Mouse (Mus musculus) intestine, postnatal 0 days (tissue): ENCODE results near the gene Sstr5. TPM values are rescaled to one million over a fixed set of nuclear protein-coding genes. Genes with fewer than 3 reads are reported as not detected.

Experiments
- ATAC-seq: fragments of 200-750 bp; cut with Nextera tagmentation; 2 replicates; pipeline ENCODE4 v1.8.0; 2017; ENCODE audit warnings: mild to moderate bottlenecking, moderate TSS enrichment, moderate library complexity
- H3K27ac ChIP-seq: fragments of 300-500 bp; sonication (generic); 2 replicates; pipeline ENCODE4 v1.5.1; 2014; ENCODE audit warnings: mild to moderate bottlenecking, low read depth, low read length, moderate library complexity
- H3K27me3 ChIP-seq: fragments of 300-500 bp; sonication (generic); replicated peaks from 2 replicates; pipeline ENCODE4 v1.6.1; 2014; ENCODE audit warnings: low read length, mixed read lengths; ENCODE audit not compliant: control insufficient read depth, insufficient read depth
- H3K36me3 ChIP-seq: fragments of 300-500 bp; sonication (generic); 2 replicates; pipeline ENCODE4 v1.6.1; 2014; ENCODE audit warnings: mild to moderate bottlenecking, moderate library complexity; ENCODE audit not compliant: control insufficient read depth, insufficient read depth
- H3K4me1 ChIP-seq: fragments of 300-500 bp; sonication (generic); replicated peaks from 2 replicates; pipeline ENCODE4 v1.6.1; 2014; ENCODE audit warnings: antibody characterized with exemption, low read length, mixed read lengths; ENCODE audit not compliant: control insufficient read depth, insufficient read depth
- H3K4me2 ChIP-seq: fragments of 300-500 bp; sonication (generic); replicated peaks from 2 replicates; pipeline ENCODE4 v1.6.1; 2014; ENCODE audit warnings: low read depth, mild to moderate bottlenecking, moderate library complexity
- H3K4me3 ChIP-seq: fragments of 300-500 bp; sonication (generic); 2 replicates; pipeline ENCODE4 v1.5.1; 2014; ENCODE audit warnings: low read depth, low read length
- H3K9ac ChIP-seq: fragments of 300-500 bp; sonication (generic); 2 replicates; pipeline ENCODE4 v1.6.1; 2014; ENCODE audit warnings: mild to moderate bottlenecking, low read depth, low read length
- H3K9me3 ChIP-seq: fragments of 300-500 bp; sonication (generic); 2 replicates; pipeline ENCODE4 v1.6.1; 2016; ENCODE audit warnings: mixed run types; ENCODE audit not compliant: control insufficient read depth
- CTCF ChIP-seq: sonication (generic); IDR thresholded peaks from 2 replicates; pipeline ENCODE4 v1.5.1; 2016; ENCODE audit warnings: low read depth, mild to moderate bottlenecking, control low read depth, antibody characterized with exemption, moderate library complexity
- WGBS: fragments of 180-500 bp; shearing (Covaris S2); extraction: QIAGEN DNeasy Blood & Tissue Kit; methylation state at CpG from one replicate; pipeline ENCODE4 v1.1.7; 2014; 5-methylcytosine and 5-hydroxymethylcytosine counted together
- polyA plus RNA-seq: library from polyadenylated mRNA; unstranded; fragments of >200 nt; fragmentation: Nextera tagmentation; extraction: Ambion mirVana; gene quantifications from 2 replicates; pipeline ENCODE4 v1.2.1, GENCODE M21; 2015

Sstr5 gene
- polyA plus RNA-seq, 1 experiment from 2014 or later = 0.64 TPM

- no peak for TF ChIP-seq CTCF
Observed at GRCm38 (mm10) chr17:25480152-25480551, 16.9 kb downstream of the Sstr5 start.

GRCm38 (mm10) chr17:25475946-25476744, 20.9 kb downstream of the Sstr5 start:
- 0 out of 2 replicates have a peak, but pooled peaks cover 6% of the 10 kb centered on the region for H3K27me3 ChIP-seq
- TF ChIP-seq CTCF = peak; percentile 90
- H3K4me3 ChIP-seq = no peak overlapping the region
- ATAC-seq = no peak
- H3K4me1 ChIP-seq = no peaks in the 10 kb centered on the region
- no peaks in the 10 kb centered on the region for H3K9me3 ChIP-seq
- H3K36me3 ChIP-seq = no peaks in the 10 kb centered on the region
- no peak overlapping the region for H3K4me2 ChIP-seq
- WGBS = 36% methylated on average over 19 of the region's 19 CpGs
- no peak overlapping the region for H3K27ac ChIP-seq
- H3K9ac ChIP-seq = no peak overlapping the region

More at GRCm38 (mm10) chr17:25480152-25480551, 16.9 kb downstream of the Sstr5 start:
- no peaks in the 10 kb centered on the region for H3K9me3 ChIP-seq
- H3K4me3 ChIP-seq = no peak overlapping the region
- no peak overlapping the region for H3K4me2 ChIP-seq
- H3K9ac ChIP-seq = no peak overlapping the region
- no peaks in the 10 kb centered on the region for H3K4me1 ChIP-seq
- no peak overlapping the region for H3K27ac ChIP-seq
- 0 out of 2 replicates have a peak, but pooled peaks cover 3% of the 10 kb centered on the region for H3K27me3 ChIP-seq
- no peaks in the 10 kb centered on the region for H3K36me3 ChIP-seq
- WGBS = 65% methylated on average over 8 of the region's 8 CpGs
- ATAC-seq = no peak

- H3K4me2 ChIP-seq = peak overlapping the region; percentile 97
- H3K4me3 ChIP-seq = peak overlapping the region; percentile 43
- H3K9me3 ChIP-seq = no peaks in the 10 kb centered on the region
- peak; percentile 81 for ATAC-seq
- H3K4me1 ChIP-seq = no peaks in the 10 kb centered on the region
- 0 out of 2 replicates have a peak, but pooled peaks cover 6% of the 10 kb centered on the region for H3K27me3 ChIP-seq
- H3K36me3 ChIP-seq = no peaks in the 10 kb centered on the region
- WGBS = 1% methylated on average over 38 of the region's 38 CpGs
- H3K9ac ChIP-seq = peak overlapping the region; percentile 32
- no peak overlapping the region for H3K27ac ChIP-seq
- peak; percentile 76 for TF ChIP-seq CTCF
Observed at GRCm38 (mm10) chr17:25474330-25475077, 22.6 kb downstream of the Sstr5 start.

GRCm38 (mm10) chr17:25472044-25472443, 25.0 kb downstream of the Sstr5 start:
- no peak overlapping the region for H3K4me2 ChIP-seq
- WGBS = 46% methylated on average over 14 of the region's 14 CpGs

GRCm38 (mm10) chr17:25471418-25471817, 25.7 kb downstream of the Sstr5 start:
- 28% methylated on average over 8 of the region's 8 CpGs for WGBS
- Histone ChIP-seq H3K27ac (no peak overlapping the region), H3K4me3 (no peak overlapping the region), H3K9ac (no peak overlapping the region), H3K9me3 (no peaks in the 10 kb centered on the region), H3K4me1 (no peaks in the 10 kb centered on the region), H3K36me3 (no peaks in the 10 kb centered on the region), H3K27me3 (0 out of 2 replicates have a peak, but pooled peaks cover 6% of the 10 kb centered on the region), H3K4me2 (no peak overlapping the region)
- ATAC-seq = no peak
- TF ChIP-seq CTCF = no peak

More at GRCm38 (mm10) chr17:25472044-25472443, 25.0 kb downstream of the Sstr5 start:
- Histone ChIP-seq H3K9me3 (no peaks in the 10 kb centered on the region), H3K27ac (no peak overlapping the region), H3K36me3 (no peaks in the 10 kb centered on the region), H3K27me3 (0 out of 2 replicates have a peak, but pooled peaks cover 6% of the 10 kb centered on the region), H3K9ac (no peak overlapping the region), H3K4me3 (no peak overlapping the region), H3K4me1 (no peaks in the 10 kb centered on the region)
- no peak for ATAC-seq
- TF ChIP-seq CTCF = no peak

- no peaks in the 10 kb centered on the region for H3K36me3 ChIP-seq
- no peak overlapping the region for H3K27ac ChIP-seq
- 29% methylated on average over 8 of the region's 8 CpGs for WGBS
- peak; percentile 90 for TF ChIP-seq CTCF
- no peaks in the 10 kb centered on the region for H3K4me1 ChIP-seq
- H3K4me2 ChIP-seq = no peak overlapping the region
- H3K27me3 ChIP-seq = 0 out of 2 replicates have a peak, but pooled peaks cover 6% of the 10 kb centered on the region
- no peak for ATAC-seq
- H3K9me3 ChIP-seq = no peaks in the 10 kb centered on the region
- H3K9ac ChIP-seq = no peak overlapping the region
- no peak overlapping the region for H3K4me3 ChIP-seq
Observed at GRCm38 (mm10) chr17:25469798-25470197, 27.3 kb downstream of the Sstr5 start.
